Mouse (Mus musculus) thymus, postnatal 14 days (tissue): Measurements from ENCODE around the gene Esp34.

ENCODE experiments used
- DNase-seq: peaks from one replicate; pipeline ENCODE4 v3.0.0; 2021

The Esp34 gene

GRCm38 (mm10) chr17:38553892-38554291, at the start of gene Esp34:
Gene Esp34 (plus strand): TSS chr17:38554192.
- DNase-seq = no peak

GRCm38 (mm10) chr17:38562527-38562926, 8.5 kb downstream of the Esp34 start:
- DNase-seq = no peak
